Mouse (Mus musculus) kidney, postnatal 14 days (tissue): ENCODE data around the gene Mapk13.

Source experiments
- DNase-seq: peaks from one replicate; pipeline ENCODE4 v3.0.0; 2022; ENCODE audit warnings: mixed read lengths

Mapk13 gene

DNA sequence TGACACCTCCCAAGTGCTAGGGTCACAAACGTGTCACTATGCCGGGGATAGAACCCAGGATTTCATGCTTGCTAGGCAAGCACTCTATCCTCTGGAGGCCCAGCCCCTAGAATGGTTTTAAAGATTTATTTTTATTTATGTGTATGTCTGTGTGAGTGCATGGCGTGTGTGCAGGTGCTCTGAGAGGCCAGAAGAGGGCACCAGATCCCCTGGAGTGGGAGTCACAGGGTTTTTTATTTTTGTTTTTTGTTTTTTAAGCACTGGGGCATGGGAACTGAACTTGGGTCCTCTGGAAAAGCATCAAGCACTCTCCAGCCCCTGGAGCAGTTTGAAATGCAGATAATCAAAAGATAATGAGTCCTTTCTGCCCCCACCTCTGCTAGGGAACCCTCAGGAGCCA is 7.7 kb downstream of the Mapk13 start:
- DNase-seq = no peak

- DNase-seq = no peak
Measured at GRCm38 (mm10) chr17:28777231-28778005, 8.3 kb downstream of the Mapk13 start.

DNA sequence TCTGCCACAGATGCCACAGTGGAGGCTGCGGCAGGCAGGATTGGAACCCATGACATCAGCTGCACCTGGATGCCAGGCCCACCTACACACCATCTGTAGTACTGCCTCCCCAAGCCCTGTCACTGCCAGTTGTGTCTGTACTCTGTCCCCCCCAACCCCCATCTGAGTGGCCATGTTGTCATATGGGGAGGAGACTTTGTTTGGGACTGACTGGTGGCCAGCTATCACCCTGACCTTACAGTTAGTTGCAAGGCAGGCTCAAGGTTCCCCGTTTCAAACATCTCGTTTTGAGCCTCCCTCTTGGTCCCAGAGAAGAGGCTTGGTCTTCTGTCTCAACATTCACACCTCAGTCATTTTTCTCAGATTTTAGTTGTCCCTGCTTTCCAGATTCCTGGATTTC is 10.6 kb downstream of the Mapk13 start:
- DNase-seq = no peak

DNA sequence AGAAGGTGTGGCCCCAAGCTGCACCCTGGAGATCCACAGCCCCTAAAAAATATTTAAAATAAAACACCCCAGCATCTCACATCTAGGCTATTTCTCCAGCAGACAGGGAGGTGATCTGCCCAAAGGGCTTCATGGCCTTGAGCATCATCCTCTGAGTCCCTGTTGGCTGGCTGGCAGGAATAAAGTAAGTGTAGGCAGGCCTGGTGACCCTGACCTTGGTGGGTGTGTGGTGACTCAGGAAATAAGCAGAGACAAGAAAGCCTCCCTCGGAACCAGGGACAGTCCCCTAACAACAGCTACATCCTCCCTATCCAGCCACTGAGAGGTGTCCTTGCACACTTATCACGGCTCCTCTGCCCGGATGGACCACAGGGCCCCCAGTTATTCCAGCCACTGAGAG is 11.7 kb downstream of the Mapk13 start:
- DNase-seq = no peak

GRCm38 (mm10) chr17:28781290-28782045 is 12.4 kb downstream of the Mapk13 start:
- DNase-seq = peak; percentile 38

DNA sequence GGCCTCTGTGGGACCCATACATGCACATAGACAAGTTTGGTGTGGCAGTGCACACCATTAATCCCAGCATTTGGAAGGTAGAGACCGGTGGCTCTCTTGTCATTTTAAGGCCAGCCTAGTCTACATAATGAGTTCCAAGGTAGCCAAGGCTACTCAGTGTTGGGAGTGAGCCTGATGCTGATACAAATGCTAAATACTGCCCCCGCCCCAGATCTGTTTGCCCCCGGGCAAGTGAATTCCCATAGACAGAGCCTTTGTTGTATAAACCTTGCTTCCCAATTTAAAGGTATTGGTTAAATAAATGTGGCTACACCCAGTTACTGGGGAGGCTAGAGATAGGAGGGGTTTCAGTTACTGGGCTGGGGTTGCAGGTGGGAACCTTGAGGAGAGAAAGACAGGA is 15.9 kb downstream of the Mapk13 start:
- DNase-seq = no peak

GRCm38 (mm10) chr17:28787507-28787906 is 18.4 kb downstream of the Mapk13 start:
- no peak for DNase-seq

DNA sequence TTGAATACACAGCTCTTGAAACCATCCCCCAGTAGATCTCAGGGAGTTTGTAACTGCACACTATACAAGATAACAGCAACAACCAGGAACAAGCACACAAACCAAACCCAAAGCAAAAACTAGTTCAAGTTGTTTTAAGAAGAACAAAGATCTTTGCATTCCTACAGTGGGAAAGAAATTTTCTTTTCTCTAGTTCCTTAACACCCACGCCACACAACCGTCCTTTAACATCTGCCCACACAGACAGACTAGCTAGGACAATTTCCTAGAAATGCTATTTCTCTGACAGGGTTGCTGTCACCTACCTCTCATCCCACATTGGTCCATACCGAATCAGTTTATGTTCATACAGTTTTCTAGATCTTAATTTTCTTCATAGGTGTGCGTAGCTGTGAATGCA is 27.9 kb downstream of the Mapk13 start:
- DNase-seq = no peak

DNA sequence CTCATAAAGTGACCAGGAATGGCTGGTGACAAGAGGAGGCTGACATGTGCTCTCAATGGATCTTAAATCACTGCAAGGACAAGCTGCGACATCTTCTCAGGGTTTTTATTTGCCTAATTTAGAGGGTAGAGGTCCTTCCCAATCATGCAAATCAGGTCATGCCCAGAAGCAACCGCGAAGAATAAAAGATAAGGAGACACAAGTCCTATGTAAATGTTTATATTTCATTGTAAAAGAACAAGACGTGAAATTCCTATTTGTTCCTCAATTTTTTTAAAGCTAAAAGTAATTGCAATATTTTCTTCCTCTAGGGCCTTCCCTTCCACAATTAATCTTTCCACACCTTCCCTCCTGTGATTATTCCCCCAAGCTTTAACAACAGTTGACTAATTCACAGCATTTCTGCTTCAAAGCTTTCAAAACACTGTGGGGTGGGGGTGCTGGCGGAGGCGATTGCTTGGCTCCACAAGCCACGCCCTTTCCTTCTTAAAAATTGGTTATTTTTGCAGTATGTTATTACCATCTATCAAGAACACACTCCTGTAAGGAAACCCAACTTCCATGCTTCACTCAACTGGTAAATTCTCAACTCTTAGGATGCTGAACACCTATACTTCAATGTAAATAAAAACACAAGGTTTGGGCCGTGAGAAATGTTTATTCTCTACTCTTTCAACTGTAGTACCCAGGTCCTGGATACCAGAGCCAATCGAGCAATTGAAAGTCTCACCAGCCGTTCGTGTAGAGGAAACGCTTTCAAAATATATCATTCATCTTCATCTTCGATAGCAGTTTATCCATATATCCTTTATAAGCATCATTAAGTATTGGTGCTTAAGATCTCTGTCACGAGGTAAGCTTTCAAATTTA is 30.4 kb downstream of the Mapk13 start:
- no peak for DNase-seq

GRCm38 (mm10) chr17:28800281-28800670 is 31.2 kb downstream of the Mapk13 start:
- DNase-seq = no peak

GRCm38 (mm10) chr17:28800671-28801412 is 31.7 kb downstream of the Mapk13 start, which contains the start of gene Brpf3:
Gene Brpf3 (plus strand): TSS chr17:28801090.
- DNase-seq = peak; percentile 90

DNA sequence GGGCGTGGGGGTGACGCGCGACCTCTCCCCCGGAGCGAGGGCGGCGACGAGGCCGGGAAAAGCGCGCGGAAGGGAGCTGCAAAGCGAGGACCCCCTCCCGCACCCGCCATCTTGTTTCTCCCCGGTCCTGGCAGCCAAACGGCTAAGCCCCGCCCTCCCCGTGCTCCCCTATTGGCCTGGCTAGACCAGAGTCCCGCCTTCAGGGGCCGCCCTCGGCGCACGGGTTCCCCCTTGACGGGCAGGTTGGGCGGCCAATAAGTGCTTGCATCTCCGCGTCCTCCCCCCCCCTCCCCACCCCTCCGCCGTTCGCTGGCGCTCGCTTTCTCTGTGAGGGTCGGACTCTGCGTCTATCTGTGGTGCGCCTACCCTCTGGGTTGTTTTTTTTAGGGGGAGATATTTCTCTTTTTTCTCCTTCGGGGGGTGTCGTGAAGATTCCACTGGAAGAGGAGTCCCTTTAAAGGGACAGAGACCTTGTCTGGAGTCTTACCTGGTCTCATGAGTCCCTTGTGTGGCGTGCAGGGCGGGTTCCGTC is 32.4 kb downstream of the Mapk13 start:
- peak; percentile 99 for DNase-seq

GRCm38 (mm10) chr17:28802006-28802481 is 32.9 kb downstream of the Mapk13 start:
- DNase-seq = peak; percentile 9

GRCm38 (mm10) chr17:28803316-28803715 is 34.2 kb downstream of the Mapk13 start:
- no peak for DNase-seq

- DNase-seq = no peak
Measured at GRCm38 (mm10) chr17:28804973-28805372, 35.9 kb downstream of the Mapk13 start.

GRCm38 (mm10) chr17:28806770-28807169 is 37.7 kb downstream of the Mapk13 start:
- no peak for DNase-seq

- DNase-seq = no peak
Measured at GRCm38 (mm10) chr17:28808714-28809113, 39.6 kb downstream of the Mapk13 start.

DNA sequence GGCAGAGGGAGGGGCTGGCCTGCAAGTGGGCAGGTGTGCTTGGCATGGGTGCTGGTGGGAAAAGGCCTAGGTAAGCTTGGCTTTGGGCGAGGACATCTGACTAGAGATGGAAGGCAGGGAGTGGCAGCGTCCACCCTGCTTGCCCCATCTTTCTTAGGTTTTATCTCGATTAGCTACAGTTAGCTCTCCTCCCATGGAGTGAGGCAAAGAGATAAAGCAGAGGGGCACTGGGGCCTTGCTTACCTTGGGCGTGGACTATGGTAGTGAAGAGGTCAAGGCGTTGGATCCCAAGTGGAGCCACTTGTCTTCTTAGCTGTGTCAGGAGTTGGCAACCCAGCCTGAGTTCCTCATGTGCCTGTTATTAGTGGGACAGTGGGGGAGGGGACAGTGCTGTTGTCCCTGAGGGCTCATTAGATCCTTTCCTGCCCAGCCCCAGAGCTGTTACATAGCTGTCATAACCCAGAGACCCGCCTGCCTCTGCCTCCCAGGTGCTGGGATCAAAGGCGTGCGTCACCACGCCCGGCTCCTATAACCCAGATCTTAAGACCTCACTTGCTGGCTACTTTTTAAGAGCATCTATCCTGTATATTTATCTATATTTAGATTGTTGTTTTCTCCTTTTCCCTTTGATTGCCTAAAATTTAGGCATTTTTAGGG is 40.2 kb downstream of the Mapk13 start:
- no peak for DNase-seq

GRCm38 (mm10) chr17:28812345-28812744 is 43.2 kb downstream of the Mapk13 start:
- DNase-seq = peak; percentile 13

DNA sequence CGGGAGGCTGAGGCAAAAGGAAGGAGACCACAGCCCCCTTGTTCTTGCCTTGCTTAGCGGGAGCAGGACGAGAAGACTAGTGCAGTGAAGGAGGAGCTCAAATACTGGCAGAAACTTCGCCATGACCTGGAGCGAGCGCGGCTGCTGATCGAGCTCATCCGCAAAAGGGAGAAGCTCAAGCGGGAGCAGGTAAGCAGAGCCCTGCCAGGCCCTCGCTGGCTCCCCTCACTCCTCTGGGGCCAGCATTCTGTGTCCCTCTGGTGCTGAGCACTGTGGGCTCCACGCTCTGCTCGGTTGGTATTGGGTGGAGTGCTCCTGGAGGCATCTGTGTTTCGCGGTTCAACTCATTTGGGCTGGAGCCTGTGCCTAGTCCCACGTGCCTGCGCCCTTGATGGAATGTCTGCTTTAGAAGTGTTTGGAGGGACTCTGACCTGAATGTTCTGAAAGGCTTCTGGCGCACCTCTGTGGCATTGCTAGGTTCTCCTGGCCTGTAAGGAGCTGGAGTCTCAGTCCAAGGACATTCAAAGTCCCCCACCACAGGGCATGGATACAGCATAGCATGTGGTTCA is 45.5 kb downstream of the Mapk13 start:
- peak; percentile 11 for DNase-seq

DNA sequence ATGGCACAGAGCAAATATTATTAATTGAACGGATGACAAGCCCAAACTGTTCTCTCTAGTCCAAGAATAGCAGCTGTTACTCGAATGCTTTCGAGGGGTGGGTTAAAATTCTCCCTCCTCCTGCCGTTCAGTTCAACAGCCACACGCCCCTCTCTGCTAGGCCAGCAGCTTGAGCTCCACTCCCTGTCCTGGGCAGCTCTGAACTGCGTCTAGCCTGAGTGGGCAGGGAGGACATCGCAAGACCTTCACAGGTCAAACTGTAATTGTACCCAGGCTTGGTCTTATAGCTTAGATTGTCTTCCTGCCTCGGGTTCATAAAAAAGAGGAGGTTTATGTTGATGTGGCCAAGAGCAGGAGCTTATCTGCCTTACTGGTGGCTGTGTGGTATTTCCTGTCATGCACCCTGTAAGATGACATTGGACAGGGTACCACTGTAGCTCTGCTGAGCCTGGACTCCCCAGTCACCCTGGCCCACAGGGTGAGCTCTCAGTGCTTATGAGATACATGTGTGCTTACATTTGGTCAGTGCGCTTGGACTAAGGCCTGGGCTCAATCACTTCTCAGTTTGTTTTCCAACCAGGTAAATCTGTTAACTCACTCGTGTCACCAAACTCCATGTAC is 46.4 kb downstream of the Mapk13 start:
- DNase-seq = no peak
